Mouse (Mus musculus): ENCODE results near the gene Gm5726.
"Not testable (repeated sequence)": the region's sequence is repeated elsewhere in the genome, so short reads cannot be mapped to it uniquely, and the experiment has no call there.

The Gm5726 gene

DNA sequence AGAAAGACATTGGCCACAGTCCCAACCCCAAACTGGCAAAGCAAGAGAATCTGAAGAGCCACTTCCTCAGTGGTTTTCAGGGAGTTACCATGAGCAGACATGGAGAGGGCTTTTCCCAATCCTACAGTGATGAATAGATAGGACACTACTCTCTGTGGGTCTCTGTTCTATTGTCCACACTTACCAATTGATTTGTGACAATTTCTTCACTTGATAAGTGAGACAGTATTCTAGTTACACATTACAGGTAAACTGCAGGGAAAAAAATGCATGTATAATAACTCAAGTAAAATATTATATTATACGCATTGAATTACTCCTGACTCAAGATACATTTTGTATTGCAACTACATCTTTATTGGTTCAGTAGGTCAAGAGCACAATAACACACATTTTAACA lies at the start of gene Gm5726:
Gene Gm5726, minus strand, starts transcription at position 101 of the 400 bp plus-strand sequence.
- not testable (repeated sequence) for DNase-seq (ENCODE audit: low read depth)

DNA sequence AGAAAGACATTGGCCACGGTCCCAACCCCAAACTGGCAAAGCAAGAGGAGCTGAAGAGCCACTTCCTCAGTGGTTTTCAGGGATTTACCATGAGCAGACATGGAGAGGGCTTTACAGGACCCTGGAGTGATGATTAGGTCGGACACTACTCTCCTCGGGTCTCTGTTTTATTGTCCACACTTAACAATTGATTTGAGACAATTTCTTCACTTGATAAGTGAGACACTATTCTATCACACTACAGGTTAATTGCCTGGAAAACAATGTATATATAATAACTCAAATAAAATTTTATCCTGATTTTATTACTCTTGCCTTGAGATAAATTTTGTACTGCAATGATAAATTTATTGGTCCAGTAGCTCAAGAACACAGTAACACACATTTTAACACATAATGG lies 30.6 kb upstream of the Gm5726 start, which contains the start of gene Gm4141:
Gene Gm4141, minus strand, starts transcription at position 101 of the 400 bp plus-strand sequence.
- DNase-seq (ENCODE audit: low read depth), result not testable (repeated sequence)

- DNase-seq (ENCODE audit: low read depth), result not testable (repeated sequence)
Measured at GRCm38 (mm10) chr7:20533537-20533936, 12.0 kb downstream of the Gm5726 start, which contains the start of gene Vmn1r104. Gene Vmn1r104, plus strand, starts transcription at chr7:20533837.

DNA sequence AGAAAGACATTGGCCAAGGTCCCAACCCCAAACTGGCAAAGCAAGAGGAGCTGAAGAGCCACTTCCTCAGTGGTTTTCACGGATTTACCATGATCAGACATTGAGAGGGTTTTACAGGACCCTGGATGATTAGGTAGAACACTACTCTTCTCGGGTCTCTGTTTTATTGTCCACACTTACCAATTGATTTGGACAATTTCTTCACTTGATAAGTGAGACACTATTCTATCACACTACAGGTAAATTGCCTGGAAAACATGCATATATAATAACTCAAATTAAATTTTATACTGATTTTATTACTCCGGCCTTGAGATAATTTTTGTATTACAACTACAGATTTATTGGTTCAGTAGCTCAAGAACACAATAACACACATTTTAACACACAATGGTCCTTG lies 35.1 kb downstream of the Gm5726 start, which contains the start of gene Vmn1r103:
Gene Vmn1r103, minus strand, starts transcription at position 101 of the 400 bp plus-strand sequence.
- DNase-seq (ENCODE audit: low read depth), result not testable (repeated sequence)

Measured in naive thymus-derived CD4-positive, alpha-beta T cell, adult 2 months (primary cell).